Mouse (Mus musculus) heart, postnatal 10 days (tissue): Measurements from ENCODE around the gene Shoc2. TPM values are rescaled to one million over a fixed set of nuclear protein-coding genes. Genes with fewer than 3 reads are reported as not detected.

Experiments
- DNase-seq, 2 experiments: peaks; one replicate each; pipeline ENCODE4 v3.0.0; 2021
- intact Hi-C: fragments of 180-260 bp; cut with DNase I; formaldehyde crosslinking; loops from one replicate; pipeline ENCODE4 v1.15.1; 2025
- total RNA-seq, 2 experiments: library from RNA; stranded (reverse); gene quantifications; 2 replicates each; pipeline ENCODE4 v1.2.3; 2021

The Shoc2 gene
- total RNA-seq, 2 experiments from 2014 or later, result 35.8 to 36.7 TPM

- no peak for DNase-seq
- intact Hi-C loops, result no loop called here
Observed at GRCm38 (mm10) chr19:54072233-54072800, 128.2 kb downstream of the Shoc2 start.

GRCm38 (mm10) chr19:54076362-54077349, 132.6 kb downstream of the Shoc2 start:
- intact Hi-C loops, result no loop called here
- no peak for DNase-seq

- DNase-seq, result no peak
- intact Hi-C loops, result no loop called here
Observed at GRCm38 (mm10) chr19:54081303-54081702, 137.2 kb downstream of the Shoc2 start.

GRCm38 (mm10) chr19:54081716-54082165, 137.6 kb downstream of the Shoc2 start:
- DNase-seq, result no peak
- intact Hi-C loops, result no loop called here

Other genes with a start within 250 kb of the Shoc2 start
- 10 to 100 TPM; 30.2 to 31.0 TPM for gene Pdcd4, start 52.1 kb upstream of the Shoc2 start, total RNA-seq
- gene Bbip1, start 321 bp downstream of the Shoc2 start, total RNA-seq, result 10 to 100 TPM; 33.4 to 37.4 TPM
- gene Adra2a, start 99.8 kb downstream of the Shoc2 start, total RNA-seq, result under 1 TPM in 1 of 2 experiments, not detected in 1; 0.24 TPM